Mouse (Mus musculus): ENCODE measurements around the gene Large1.

DNA sequence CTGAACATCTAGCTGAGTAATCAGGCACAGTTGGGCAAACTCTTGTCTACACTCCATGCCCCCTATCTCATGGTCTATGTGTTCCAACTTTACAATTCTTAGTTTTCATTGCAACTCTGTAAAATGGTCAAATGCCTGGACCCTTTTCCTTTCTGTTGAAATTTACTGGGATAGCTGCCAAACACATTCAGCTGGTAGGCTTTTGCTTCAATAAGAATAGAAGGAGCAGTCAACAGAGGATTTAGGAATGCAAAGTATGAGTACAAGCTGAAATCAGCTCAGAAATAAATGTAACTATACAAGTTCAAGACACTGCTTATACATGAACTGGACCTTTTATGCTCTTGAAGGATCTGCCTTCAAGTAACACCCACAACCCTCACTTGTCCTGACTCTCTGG is 146.5 kb downstream of the Large1 start:
- TF ChIP-seq UBTF (IDR thresholded peaks at IDR 0.05; ENCODE audit: borderline replicate concordance, insufficient read depth, low read depth, low read length) (no peak), MAX (IDR thresholded peaks at IDR 0.05; ENCODE audit: low read length) (no peak), CTCF (IDR thresholded peaks at IDR 0.05 in 2 of 3, conservative IDR thresholded peaks at IDR 0.05 in 1 of 3; ENCODE audit: control insufficient read depth in 1 of 3, insufficient read depth in 1 of 3, low read depth in 2 of 3, low read length in 3 of 3, poor library complexity in 1 of 3, severe bottlenecking in 1 of 3) (no peak)

Measured in MEL (cell line).